Mouse (Mus musculus) T-helper 2 cell (primary cell): ENCODE results near the gene Slc45a2.

Experiments used
- in situ Hi-C: fragments of 300-600 bp; cut with MboI, MseI; formaldehyde crosslinking; loops from one replicate; pipeline ENCODE4 v1.15.1; 2025; ENCODE audit warnings: high pct_unique_total_duplicates

Gene Slc45a2

GRCm38 (mm10) chr15:11000421-11000820 is at the start of gene Slc45a2:
TSS of gene Slc45a2 (plus strand) at chr15:11000721.
- in situ Hi-C loops = no loop called here

- in situ Hi-C loops = no loop called here
Observed at GRCm38 (mm10) chr15:10951951-10952759, 48.4 kb upstream of the Slc45a2 start, which contains the start of gene C1qtnf3. TSS of gene C1qtnf3 (plus strand) at chr15:10952332.

GRCm38 (mm10) chr15:10952760-10953305 is 47.7 kb upstream of the Slc45a2 start:
- in situ Hi-C loops = no loop called here

GRCm38 (mm10) chr15:10953465-10953864 is 47.1 kb upstream of the Slc45a2 start:
- in situ Hi-C loops = no loop called here

GRCm38 (mm10) chr15:10954381-10955016 is 46.0 kb upstream of the Slc45a2 start:
- in situ Hi-C loops = no loop called here

GRCm38 (mm10) chr15:10955156-10955555 is 45.4 kb upstream of the Slc45a2 start:
- in situ Hi-C loops = no loop called here

GRCm38 (mm10) chr15:10956706-10957105 is 43.8 kb upstream of the Slc45a2 start:
- in situ Hi-C loops = no loop called here

GRCm38 (mm10) chr15:10959277-10960026 is 41.1 kb upstream of the Slc45a2 start:
- in situ Hi-C loops = no loop called here

- in situ Hi-C loops = no loop called here
Observed at GRCm38 (mm10) chr15:10960267-10960666, 40.3 kb upstream of the Slc45a2 start.

GRCm38 (mm10) chr15:10962601-10963000 is 37.9 kb upstream of the Slc45a2 start:
- in situ Hi-C loops = no loop called here

- in situ Hi-C loops = no loop called here
Observed at GRCm38 (mm10) chr15:10969439-10969838, 31.1 kb upstream of the Slc45a2 start.

GRCm38 (mm10) chr15:10970777-10971176 is 29.7 kb upstream of the Slc45a2 start:
- in situ Hi-C loops = no loop called here

GRCm38 (mm10) chr15:10977151-10977550 is 23.4 kb upstream of the Slc45a2 start:
- in situ Hi-C loops = loop anchor here (25.0 kb wide), 1 partner anchor 1285 kb away; no protein-coding TSS in a partner anchor

GRCm38 (mm10) chr15:10980712-10981111 is 19.8 kb upstream of the Slc45a2 start:
- in situ Hi-C loops = loop anchor here (25.0 kb wide), 1 partner anchor 1282 kb away; no protein-coding TSS in a partner anchor

GRCm38 (mm10) chr15:10981377-10982063 is 19.0 kb upstream of the Slc45a2 start, which contains the start of gene Amacr:
TSS of gene Amacr (plus strand) at chr15:10981756.
- in situ Hi-C loops = loop anchor here (25.0 kb wide), 1 partner anchor 1281 kb away; no protein-coding TSS in a partner anchor

- in situ Hi-C loops = loop anchor here (25.0 kb wide), 1 partner anchor 1280 kb away; no protein-coding TSS in a partner anchor
Observed at GRCm38 (mm10) chr15:10982064-10982435, 18.5 kb upstream of the Slc45a2 start.

GRCm38 (mm10) chr15:10985756-10986155 is 14.8 kb upstream of the Slc45a2 start:
- in situ Hi-C loops = loop anchor here (25.0 kb wide), 1 partner anchor 1277 kb away; no protein-coding TSS in a partner anchor

GRCm38 (mm10) chr15:10986477-10986876 is 14.0 kb upstream of the Slc45a2 start:
- in situ Hi-C loops = loop anchor here (25.0 kb wide), 1 partner anchor 1276 kb away; no protein-coding TSS in a partner anchor

GRCm38 (mm10) chr15:10990411-10990810 is 10.1 kb upstream of the Slc45a2 start:
- in situ Hi-C loops = loop anchor here (5.0 to 25.0 kb wide), 4 partner anchors 394 to 1914 kb away; no protein-coding TSS in a partner anchor

GRCm38 (mm10) chr15:10991566-10991965 is 9.0 kb upstream of the Slc45a2 start:
- in situ Hi-C loops = loop anchor here (5.0 to 25.0 kb wide), 4 partner anchors 393 to 1913 kb away; no protein-coding TSS in a partner anchor
